Mouse (Mus musculus): ENCODE data around the gene Bpifb1. TPM values are rescaled to one million over a fixed set of nuclear protein-coding genes. Genes with fewer than 3 reads are reported as not detected.
"Not testable (repeated sequence)": the region's sequence is repeated elsewhere in the genome, so short reads cannot be mapped to it uniquely, and the experiment has no call there.

Bpifb1 gene
- polyA plus RNA-seq, 1 experiment, result not detected

- Histone ChIP-seq H3ac (ENCODE audit: control insufficient read depth, insufficient read length, low read depth) (no peak within 1 kb of the TSS), H3K79me3 (ENCODE audit: low read depth) (no peaks in the 10 kb centered on the region), H3K36me3 (ENCODE audit: control insufficient read depth, insufficient read depth) (no peaks in the 10 kb centered on the region), H3K27me3 (ENCODE audit: control insufficient read depth, insufficient read depth, insufficient read length) (no peaks in the 10 kb centered on the region), H3K4me3 (ENCODE audit: insufficient read depth, poor library complexity, severe bottlenecking) (no peak within 1 kb of the TSS), H3K79me2 (ENCODE audit: control insufficient read depth, insufficient read depth) (no peaks in the 10 kb centered on the region)
- no peak for TF ChIP-seq USF1 (IDR thresholded peaks at IDR 0.05; ENCODE audit: low read depth)
- TF ChIP-seq MYOD1 (IDR thresholded peaks at IDR 0.05; ENCODE audit: control insufficient read depth, insufficient read length, low read depth), result no peak
- no peak for TF ChIP-seq CEBPB (IDR thresholded peaks at IDR 0.05; ENCODE audit: low read depth)
- TF ChIP-seq MYOG (IDR thresholded peaks at IDR 0.05; ENCODE audit: control insufficient read depth, extremely low read depth, insufficient read length), result no peak
- no peak for TF ChIP-seq MAX (IDR thresholded peaks at IDR 0.05)
- TF ChIP-seq CTCF (IDR thresholded peaks at IDR 0.05; ENCODE audit: control insufficient read depth, insufficient read depth, insufficient read length), result no peak
- no peak for TF ChIP-seq FOSL1 (IDR thresholded peaks at IDR 0.05; ENCODE audit: insufficient read depth, low read length, poor library complexity, severe bottlenecking)
Measured at GRCm38 (mm10) chr2:154162307-154162706, 28.3 kb upstream of the Bpifb1 start, which contains the start of gene Bpifa5. Bpifa5 (plus strand) TSS chr2:154162607.

GRCm38 (mm10) chr2:154163306-154163705 is 27.3 kb upstream of the Bpifb1 start:
- Histone ChIP-seq H3K79me2 (ENCODE audit: control insufficient read depth, insufficient read depth) (no peaks in the 10 kb centered on the region), H3K36me3 (ENCODE audit: control insufficient read depth, insufficient read depth) (no peaks in the 10 kb centered on the region), H3K79me3 (ENCODE audit: low read depth) (no peaks in the 10 kb centered on the region), H3K27me3 (ENCODE audit: control insufficient read depth, insufficient read depth, insufficient read length) (no peaks in the 10 kb centered on the region), H3ac (ENCODE audit: control insufficient read depth, insufficient read length, low read depth) (no peak overlapping the region), H3K4me3 (ENCODE audit: insufficient read depth, poor library complexity, severe bottlenecking) (no peak overlapping the region)
- TF ChIP-seq MYOG (IDR thresholded peaks at IDR 0.05; ENCODE audit: control insufficient read depth, extremely low read depth, insufficient read length), result no peak
- no peak for TF ChIP-seq CTCF (IDR thresholded peaks at IDR 0.05; ENCODE audit: control insufficient read depth, insufficient read depth, insufficient read length)
- TF ChIP-seq MYOD1 (IDR thresholded peaks at IDR 0.05; ENCODE audit: control insufficient read depth, insufficient read length, low read depth), result no peak
- TF ChIP-seq USF1 (IDR thresholded peaks at IDR 0.05; ENCODE audit: low read depth), result no peak
- no peak for TF ChIP-seq FOSL1 (IDR thresholded peaks at IDR 0.05; ENCODE audit: insufficient read depth, low read length, poor library complexity, severe bottlenecking)
- TF ChIP-seq CEBPB (IDR thresholded peaks at IDR 0.05; ENCODE audit: low read depth), result no peak
- TF ChIP-seq MAX (IDR thresholded peaks at IDR 0.05), result no peak

- Histone ChIP-seq H3K4me3 (ENCODE audit: insufficient read depth, poor library complexity, severe bottlenecking) (no peak overlapping the region), H3K79me3 (ENCODE audit: low read depth) (no peaks in the 10 kb centered on the region), H3K36me3 (ENCODE audit: control insufficient read depth, insufficient read depth) (no peaks in the 10 kb centered on the region), H3ac (ENCODE audit: control insufficient read depth, insufficient read length, low read depth) (no peak overlapping the region), H3K27me3 (ENCODE audit: control insufficient read depth, insufficient read depth, insufficient read length) (no peaks in the 10 kb centered on the region), H3K79me2 (ENCODE audit: control insufficient read depth, insufficient read depth) (no peaks in the 10 kb centered on the region)
- TF ChIP-seq CTCF (IDR thresholded peaks at IDR 0.05; ENCODE audit: control insufficient read depth, insufficient read depth, insufficient read length) (no peak), FOSL1 (IDR thresholded peaks at IDR 0.05; ENCODE audit: insufficient read depth, low read length, poor library complexity, severe bottlenecking) (no peak), MYOG (IDR thresholded peaks at IDR 0.05; ENCODE audit: control insufficient read depth, extremely low read depth, insufficient read length) (no peak), MAX (IDR thresholded peaks at IDR 0.05) (no peak), USF1 (IDR thresholded peaks at IDR 0.05; ENCODE audit: low read depth) (no peak)
Measured at GRCm38 (mm10) chr2:154169172-154169571, 21.4 kb upstream of the Bpifb1 start.

- H3K4me3 ChIP-seq (ENCODE audit: insufficient read depth, poor library complexity, severe bottlenecking), result no peak overlapping the region
- H3K79me3 ChIP-seq (ENCODE audit: low read depth), result no peaks in the 10 kb centered on the region
- TF ChIP-seq CTCF (IDR thresholded peaks at IDR 0.05; ENCODE audit: control insufficient read depth, insufficient read depth, insufficient read length) (no peak), MYOG (IDR thresholded peaks at IDR 0.05; ENCODE audit: control insufficient read depth, extremely low read depth, insufficient read length) (no peak), FOSL1 (IDR thresholded peaks at IDR 0.05; ENCODE audit: insufficient read depth, low read length, poor library complexity, severe bottlenecking) (no peak), USF1 (IDR thresholded peaks at IDR 0.05; ENCODE audit: low read depth) (no peak), MYOD1 (IDR thresholded peaks at IDR 0.05; ENCODE audit: control insufficient read depth, insufficient read length, low read depth) (no peak), MAX (IDR thresholded peaks at IDR 0.05) (no peak), CEBPB (IDR thresholded peaks at IDR 0.05; ENCODE audit: low read depth) (no peak)
- no peaks in the 10 kb centered on the region for H3K27me3 ChIP-seq (ENCODE audit: control insufficient read depth, insufficient read depth, insufficient read length)
- H3K79me2 ChIP-seq (ENCODE audit: control insufficient read depth, insufficient read depth), result no peaks in the 10 kb centered on the region
- no peaks in the 10 kb centered on the region for H3K36me3 ChIP-seq (ENCODE audit: control insufficient read depth, insufficient read depth)
- H3ac ChIP-seq (ENCODE audit: control insufficient read depth, insufficient read length, low read depth), result no peak overlapping the region
Measured at GRCm38 (mm10) chr2:154171621-154172020, 19.0 kb upstream of the Bpifb1 start.

GRCm38 (mm10) chr2:154173313-154173712 is 17.3 kb upstream of the Bpifb1 start:
- H3K79me2 ChIP-seq (ENCODE audit: control insufficient read depth, insufficient read depth), result no peaks in the 10 kb centered on the region
- no peaks in the 10 kb centered on the region for H3K79me3 ChIP-seq (ENCODE audit: low read depth)
- TF ChIP-seq MYOD1 (IDR thresholded peaks at IDR 0.05; ENCODE audit: control insufficient read depth, insufficient read length, low read depth) (no peak), MYOG (IDR thresholded peaks at IDR 0.05; ENCODE audit: control insufficient read depth, extremely low read depth, insufficient read length) (no peak), FOSL1 (IDR thresholded peaks at IDR 0.05; ENCODE audit: insufficient read depth, low read length, poor library complexity, severe bottlenecking) (no peak), MAX (IDR thresholded peaks at IDR 0.05) (no peak), CTCF (IDR thresholded peaks at IDR 0.05; ENCODE audit: control insufficient read depth, insufficient read depth, insufficient read length) (no peak), USF1 (IDR thresholded peaks at IDR 0.05; ENCODE audit: low read depth) (no peak), CEBPB (IDR thresholded peaks at IDR 0.05; ENCODE audit: low read depth) (no peak)

GRCm38 (mm10) chr2:154181900-154182299 is 8.7 kb upstream of the Bpifb1 start:
- not testable (repeated sequence) for H3K27me3 ChIP-seq (ENCODE audit: control insufficient read depth, insufficient read depth, insufficient read length); H3K36me3 ChIP-seq (ENCODE audit: control insufficient read depth, insufficient read depth); H3K4me3 ChIP-seq (ENCODE audit: insufficient read depth, poor library complexity, severe bottlenecking); H3K79me2 ChIP-seq (ENCODE audit: control insufficient read depth, insufficient read depth); H3K79me3 ChIP-seq (ENCODE audit: low read depth); H3ac ChIP-seq (ENCODE audit: control insufficient read depth, insufficient read length, low read depth)

More at GRCm38 (mm10) chr2:154173313-154173712, 17.3 kb upstream of the Bpifb1 start:
- Histone ChIP-seq H3K4me3 (ENCODE audit: insufficient read depth, poor library complexity, severe bottlenecking) (no peak overlapping the region), H3K27me3 (ENCODE audit: control insufficient read depth, insufficient read depth, insufficient read length) (no peaks in the 10 kb centered on the region), H3ac (ENCODE audit: control insufficient read depth, insufficient read length, low read depth) (no peak overlapping the region), H3K36me3 (ENCODE audit: control insufficient read depth, insufficient read depth) (no peaks in the 10 kb centered on the region)

- H3K79me3 ChIP-seq (ENCODE audit: low read depth); H3K36me3 ChIP-seq (ENCODE audit: control insufficient read depth, insufficient read depth); H3K27me3 ChIP-seq (ENCODE audit: control insufficient read depth, insufficient read depth, insufficient read length); H3K79me2 ChIP-seq (ENCODE audit: control insufficient read depth, insufficient read depth); H3K4me3 ChIP-seq (ENCODE audit: insufficient read depth, poor library complexity, severe bottlenecking); H3ac ChIP-seq (ENCODE audit: control insufficient read depth, insufficient read length, low read depth): not testable (repeated sequence)
Measured at GRCm38 (mm10) chr2:154183061-154183460, 7.6 kb upstream of the Bpifb1 start.

Measured in C2C12 (cell line).